Mouse (Mus musculus) testis, adult 2 months (tissue): ENCODE data around the gene Prr22. TPM values are rescaled to one million over a fixed set of nuclear protein-coding genes. Genes with fewer than 3 reads are reported as not detected.

Experiments used
- H3K27ac ChIP-seq: fragments of 200-500 bp; 2 replicates; pipeline ENCODE4 v1.5.1; 2012; ENCODE audit warnings: low read depth, low read length; ENCODE audit not compliant: control insufficient read depth, insufficient read depth
- H3K27me3 ChIP-seq: fragments of 200-500 bp; 2 replicates; pipeline ENCODE4 v1.6.1; 2012; ENCODE audit warnings: mild to moderate bottlenecking, low read length, moderate library complexity; ENCODE audit not compliant: control insufficient read depth, insufficient read depth
- H3K36me3 ChIP-seq: fragments of 200-500 bp; 2 replicates; pipeline ENCODE4 v1.6.1; 2012; ENCODE audit warnings: mild to moderate bottlenecking, low read length; ENCODE audit not compliant: control insufficient read depth, insufficient read depth
- H3K4me1 ChIP-seq: fragments of 200-500 bp; 2 replicates; pipeline ENCODE4 v1.6.1; 2012; ENCODE audit warnings: low read length; ENCODE audit not compliant: control insufficient read depth, insufficient read depth
- H3K4me3 ChIP-seq: fragments of 200-500 bp; 2 replicates; pipeline ENCODE4 v1.5.1; 2012; ENCODE audit warnings: low read depth, mild to moderate bottlenecking, low read length, moderate library complexity, mixed read lengths; ENCODE audit not compliant: control insufficient read depth
- CTCF ChIP-seq: fragments of 200-500 bp; IDR thresholded peaks from 2 replicates; pipeline ENCODE4 v1.5.1; 2012; ENCODE audit warnings: low read depth, mild to moderate bottlenecking, inconsistent platforms, low read length, moderate library complexity; ENCODE audit not compliant: control insufficient read depth, insufficient read depth, insufficient replicate concordance
- POLR2A ChIP-seq: fragments of 200-500 bp; IDR thresholded peaks from 2 replicates; pipeline ENCODE4 v1.6.1; 2012; ENCODE audit warnings: low read depth, mild to moderate bottlenecking, inconsistent platforms, low read length, moderate library complexity; ENCODE audit not compliant: control insufficient read depth
- polyA plus RNA-seq: library from polyadenylated mRNA; depleted of rRNA; stranded (reverse); fragments of >200 nt; gene quantifications from 2 replicates; pipeline ENCODE4 v1.2.3, GENCODE M21; 2012

The Prr22 gene
- polyA plus RNA-seq, 1 experiment = 158 TPM

- no peaks in the 10 kb centered on the region for H3K27me3 ChIP-seq
- H3K36me3 ChIP-seq = no peaks in the 10 kb centered on the region
- no peak overlapping the region for H3K4me3 ChIP-seq
- TF ChIP-seq CTCF (no peak), POLR2A (no peak)
- H3K4me1 ChIP-seq = peaks cover 12% of the 10 kb centered on the region
- H3K27ac ChIP-seq = no peak overlapping the region
These were observed 40.4 kb upstream of the Prr22 start for GRCm38 (mm10) chr17:56729656-56730055.

DNA sequence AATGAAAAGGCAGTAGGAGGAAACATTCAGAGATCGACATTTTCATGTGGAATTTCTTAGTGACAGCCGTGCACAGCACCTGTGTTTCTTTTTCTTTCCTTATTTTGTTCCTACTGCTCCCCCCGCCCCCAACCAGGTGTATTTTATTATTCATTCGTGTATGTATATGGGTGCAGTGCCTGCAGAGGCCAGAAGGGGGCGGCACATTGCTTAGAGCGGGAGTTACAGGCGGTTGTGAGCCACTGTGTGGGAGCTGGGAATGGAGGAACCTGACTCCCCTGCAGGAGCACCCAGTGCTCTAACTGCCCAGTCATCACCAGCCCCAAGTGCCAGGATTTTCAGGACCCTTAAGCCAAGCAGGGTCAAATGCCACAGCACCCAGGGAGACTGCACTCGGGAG lies 33.5 kb upstream of the Prr22 start:
- TF ChIP-seq POLR2A = no peak
- peak; percentile 81 for TF ChIP-seq CTCF
- Histone ChIP-seq H3K4me1 (peaks cover 6% of the 10 kb centered on the region), H3K27me3 (no peaks in the 10 kb centered on the region), H3K27ac (no peak overlapping the region), H3K4me3 (no peak overlapping the region), H3K36me3 (no peaks in the 10 kb centered on the region)

GRCm38 (mm10) chr17:56738221-56738620 lies 31.8 kb upstream of the Prr22 start:
- Histone ChIP-seq H3K27ac (no peak overlapping the region), H3K36me3 (no peaks in the 10 kb centered on the region), H3K4me3 (no peak overlapping the region), H3K4me1 (peaks cover 6% of the 10 kb centered on the region), H3K27me3 (no peaks in the 10 kb centered on the region)
- no peak for TF ChIP-seq POLR2A
- TF ChIP-seq CTCF = no peak

- no peak for TF ChIP-seq POLR2A
- TF ChIP-seq CTCF = no peak
- no peaks in the 10 kb centered on the region for H3K27me3 ChIP-seq
- peaks cover 6% of the 10 kb centered on the region for H3K4me1 ChIP-seq
- H3K4me3 ChIP-seq = no peak overlapping the region
- no peak overlapping the region for H3K27ac ChIP-seq
- H3K36me3 ChIP-seq = no peaks in the 10 kb centered on the region
These were observed 29.8 kb upstream of the Prr22 start for GRCm38 (mm10) chr17:56740118-56740787.

- H3K36me3 ChIP-seq = no peaks in the 10 kb centered on the region
- no peak overlapping the region for H3K27ac ChIP-seq
- no peaks in the 10 kb centered on the region for H3K27me3 ChIP-seq
- TF ChIP-seq POLR2A (no peak), CTCF (no peak)
- peaks cover 6% of the 10 kb centered on the region for H3K4me1 ChIP-seq
- H3K4me3 ChIP-seq = peak overlapping the region; percentile 11
These were observed 29.3 kb upstream of the Prr22 start for GRCm38 (mm10) chr17:56740788-56741160.

GRCm38 (mm10) chr17:56744173-56744572 lies 25.9 kb upstream of the Prr22 start:
- no peaks in the 10 kb centered on the region for H3K27me3 ChIP-seq
- H3K4me1 ChIP-seq = peaks cover 4% of the 10 kb centered on the region
- H3K36me3 ChIP-seq = no peaks in the 10 kb centered on the region
- no peak overlapping the region for H3K27ac ChIP-seq
- TF ChIP-seq CTCF (no peak), POLR2A (no peak)
- H3K4me3 ChIP-seq = no peak overlapping the region

DNA sequence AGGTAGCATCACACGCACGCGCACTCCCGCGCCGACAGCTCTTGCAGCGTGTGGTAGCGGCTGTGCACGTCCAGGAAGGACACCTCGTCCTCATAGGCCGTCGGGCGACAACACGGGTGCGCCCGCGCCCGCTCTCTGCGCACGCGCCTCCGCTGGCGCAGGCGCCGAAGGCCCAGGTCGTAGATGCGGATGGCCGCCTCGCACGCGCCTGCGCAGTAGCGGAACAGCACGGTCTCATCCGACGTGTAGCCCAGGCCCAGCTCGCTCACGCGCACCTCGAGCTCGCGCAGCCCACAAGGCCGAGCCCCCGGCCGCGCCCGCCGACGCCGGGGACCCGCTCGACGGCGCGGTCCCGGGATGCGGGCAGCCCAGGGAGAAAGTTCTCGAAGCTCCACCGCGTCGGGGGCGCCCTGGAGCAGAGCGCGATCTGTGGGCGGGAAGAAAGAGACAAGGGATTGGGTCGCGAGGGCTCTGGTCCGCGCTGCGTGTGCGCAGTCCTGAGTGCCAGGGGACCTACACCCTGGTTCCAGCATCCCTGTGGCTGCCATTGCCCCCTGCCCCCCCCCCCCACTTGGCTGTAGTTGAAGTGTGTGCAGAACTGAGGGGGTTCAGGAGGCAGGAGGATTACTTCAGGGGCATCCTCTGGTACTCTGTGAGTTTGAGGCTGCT lies 18.5 kb upstream of the Prr22 start:
- TF ChIP-seq POLR2A (peak; percentile 48), CTCF (no peak; the same call in 1 of the 2 replicates)
- Histone ChIP-seq H3K4me3 (peak overlapping the region; percentile 79), H3K27ac (peak overlapping the region; percentile 65; the same call in 1 of the 2 replicates), H3K4me1 (peaks cover 27% of the 10 kb centered on the region), H3K36me3 (no peaks in the 10 kb centered on the region), H3K27me3 (no peaks in the 10 kb centered on the region)
